Mouse (Mus musculus) liver, postnatal 0 days (tissue): ENCODE measurements around the gene Hypm. TPM values are rescaled to one million over a fixed set of nuclear protein-coding genes. Genes with fewer than 3 reads are reported as not detected.

Experiments
- ATAC-seq: fragments of 200-750 bp; cut with Nextera tagmentation; 2 replicates; pipeline ENCODE4 v1.8.0; 2017; ENCODE audit warnings: mild to moderate bottlenecking, moderate library complexity
- DNase-seq: peaks from one replicate; pipeline ENCODE4 v3.0.0-alpha.2; 2016
- H3K27ac ChIP-seq: fragments of 300-500 bp; sonication (generic); 2 replicates; pipeline ENCODE4 v1.5.1; 2014; ENCODE audit warnings: antibody characterized with exemption, moderate library complexity, mild to moderate bottlenecking, low read depth
- H3K27me3 ChIP-seq: fragments of 300-500 bp; sonication (generic); 2 replicates; pipeline ENCODE4 v1.6.1; 2014; ENCODE audit warnings: low read length, control low read depth, mixed read lengths; ENCODE audit not compliant: insufficient read depth
- H3K36me3 ChIP-seq: fragments of 300-500 bp; sonication (generic); replicated peaks from 2 replicates; pipeline ENCODE4 v1.6.1; 2014; ENCODE audit warnings: mild to moderate bottlenecking, control low read depth, low read length, moderate library complexity, mixed read lengths; ENCODE audit not compliant: insufficient read depth
- H3K4me1 ChIP-seq: fragments of 300-500 bp; sonication (generic); 2 replicates; pipeline ENCODE4 v1.6.1; 2014; ENCODE audit warnings: antibody characterized with exemption, mild to moderate bottlenecking, control low read depth; ENCODE audit not compliant: insufficient read depth
- H3K4me2 ChIP-seq: fragments of 300-500 bp; sonication (generic); 2 replicates; pipeline ENCODE4 v1.6.1; 2014; ENCODE audit warnings: low read depth, mild to moderate bottlenecking, low read length, moderate library complexity, mixed read lengths
- H3K4me3 ChIP-seq: fragments of 300-500 bp; sonication (generic); 2 replicates; pipeline ENCODE4 v1.5.1; 2014; ENCODE audit warnings: low read depth, low read length
- H3K9ac ChIP-seq: fragments of 300-500 bp; sonication (generic); replicated peaks from 2 replicates; pipeline ENCODE4 v1.6.1; 2014; ENCODE audit warnings: mild to moderate bottlenecking, moderate library complexity
- H3K9me3 ChIP-seq: fragments of 300-500 bp; sonication (generic); 2 replicates; pipeline ENCODE4 v1.6.1; 2016; ENCODE audit warnings: mild to moderate bottlenecking, control low read depth, low read length, mixed read lengths
- CTCF ChIP-seq: sonication (generic); IDR thresholded peaks from 2 replicates; pipeline ENCODE4 v1.5.1; 2016; ENCODE audit warnings: antibody characterized with exemption, low read depth
- EP300 ChIP-seq: IDR thresholded peaks from 2 replicates; pipeline ENCODE4 v1.6.1; 2016; ENCODE audit warnings: antibody characterized with exemption, low read depth, mild to moderate bottlenecking
- WGBS: fragments of 180-500 bp; shearing (Covaris S2); extraction: QIAGEN DNeasy Blood & Tissue Kit; methylation state at CpG from one replicate; pipeline ENCODE4 v1.1.7; 2014; ENCODE audit not compliant: insufficient replicate concordance; 5-methylcytosine and 5-hydroxymethylcytosine counted together
- polyA plus RNA-seq: library from polyadenylated mRNA; unstranded; fragments of >200 nt; fragmentation: Nextera tagmentation; extraction: Ambion mirVana; gene quantifications from 2 replicates; pipeline ENCODE4 v1.2.1, GENCODE M21; 2015

Gene Hypm
- polyA plus RNA-seq, 1 experiment from 2014 or later: not detected

- Histone ChIP-seq H3K27ac (no peak within 1 kb of the TSS), H3K9me3 (no peaks in the 10 kb centered on the region), H3K4me1 (no peaks in the 10 kb centered on the region), H3K36me3 (no peaks in the 10 kb centered on the region), H3K4me2 (no peak within 1 kb of the TSS), H3K9ac (no peak within 1 kb of the TSS), H3K4me3 (no peak within 1 kb of the TSS), H3K27me3 (no peaks in the 10 kb centered on the region)
- no peak for ATAC-seq
- no peak for TF ChIP-seq CTCF
- TF ChIP-seq EP300: no peak
- DNase-seq: no peak
- 52% methylated on average over 2 of the region's 2 CpGs for WGBS
Observed at GRCm38 (mm10) chrX:9885322-9885721, 38.6 kb downstream of the Hypm start, which contains the start of gene Sytl5. Sytl5 (plus strand) TSS chrX:9885622.

Other genes starting within 250 kb of the Hypm start
- 25.2 and 25.5 TPM in 2 replicates for gene Dynlt3, start 183.9 kb upstream of the Hypm start, polyA plus RNA-seq
- gene H2al3, start 2.8 kb downstream of the Hypm start, polyA plus RNA-seq: not detected in 2 replicates
- 0.27 and 0.34 TPM in 2 replicates for gene Sytl5, start 38.7 kb downstream of the Hypm start, polyA plus RNA-seq